Mouse (Mus musculus): Measurements from ENCODE around the gene Mknk2. TPM values are rescaled to one million over a fixed set of nuclear protein-coding genes. Genes with fewer than 3 reads are reported as not detected.
A peak's percentile ranks its signal among the peaks of the same experiment; 100 is the strongest.

Gene Mknk2
- polyA plus RNA-seq, 1 experiment from 2014 or later, result 70.8 TPM

DNA sequence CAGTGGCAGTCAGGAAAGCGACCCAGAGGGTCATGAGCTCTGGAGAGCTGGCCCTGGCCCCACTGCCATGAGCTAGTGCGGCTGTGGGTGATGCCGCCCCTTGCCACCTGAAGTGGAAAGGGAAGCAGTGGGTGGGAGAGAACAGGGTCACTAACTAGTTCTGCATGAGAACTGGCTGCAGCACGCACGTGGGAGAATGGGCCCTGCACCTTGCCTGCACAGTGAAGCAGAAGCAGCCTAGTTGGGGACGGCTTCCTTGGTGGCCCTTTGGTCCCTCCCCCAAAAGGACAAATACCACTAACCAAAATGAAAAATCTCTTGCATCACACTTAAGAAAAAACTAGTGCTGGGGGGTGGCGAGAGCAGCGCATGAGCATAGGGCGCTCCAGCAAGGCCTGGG, 20.7 kb upstream of the Mknk2 start:
- H3K27ac ChIP-seq, result no peak overlapping the region
- H3K36me3 ChIP-seq, result no peaks in the 10 kb centered on the region
- no peak for ATAC-seq (replicated peaks; ENCODE audit: insufficient number of reproducible peaks, insufficient read depth, low FRiP score, low read depth)
- H3K4me2 ChIP-seq, result no peak overlapping the region
- no peak overlapping the region for H3K4me3 ChIP-seq
- peaks cover 57% of the 10 kb centered on the region for H3K4me1 ChIP-seq (replicated peaks)
- no peak overlapping the region for H3K9ac ChIP-seq
- no peaks in the 10 kb centered on the region for H3K9me3 ChIP-seq (replicated peaks)
- no peaks in the 10 kb centered on the region for H3K27me3 ChIP-seq
- WGBS, result 92% methylated on average over 9 of the region's 9 CpGs

DNA sequence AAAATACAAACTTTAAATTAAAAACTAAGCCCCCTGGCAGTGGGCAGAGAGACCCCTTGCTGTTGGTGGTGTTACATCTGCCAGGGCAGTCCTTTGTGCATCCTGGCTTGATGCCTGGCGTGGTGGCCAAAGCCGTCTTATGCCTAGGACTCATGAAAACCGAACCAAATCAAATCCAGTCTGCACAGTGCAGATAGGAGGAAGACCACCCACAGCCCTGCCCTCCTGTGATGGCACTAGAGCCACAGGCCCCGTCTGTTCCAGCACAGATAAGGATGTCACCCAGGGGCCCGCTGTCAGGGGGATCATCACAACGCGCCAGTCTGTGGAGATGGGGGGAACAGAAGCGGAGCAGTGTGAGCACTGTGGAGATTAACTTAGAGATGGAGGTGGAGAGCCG, 19.9 kb upstream of the Mknk2 start:
- no peak for ATAC-seq (replicated peaks; ENCODE audit: insufficient number of reproducible peaks, insufficient read depth, low FRiP score, low read depth)
- Histone ChIP-seq H3K27me3 (no peaks in the 10 kb centered on the region), H3K4me3 (no peak overlapping the region), H3K4me1 (replicated peaks) (peaks cover 53% of the 10 kb centered on the region), H3K9ac (no peak overlapping the region), H3K27ac (no peak overlapping the region), H3K4me2 (no peak overlapping the region), H3K9me3 (replicated peaks) (no peaks in the 10 kb centered on the region), H3K36me3 (no peaks in the 10 kb centered on the region)
- whole genome bisulfite sequencing, result 72% methylated on average over 9 of the region's 9 CpGs

DNA sequence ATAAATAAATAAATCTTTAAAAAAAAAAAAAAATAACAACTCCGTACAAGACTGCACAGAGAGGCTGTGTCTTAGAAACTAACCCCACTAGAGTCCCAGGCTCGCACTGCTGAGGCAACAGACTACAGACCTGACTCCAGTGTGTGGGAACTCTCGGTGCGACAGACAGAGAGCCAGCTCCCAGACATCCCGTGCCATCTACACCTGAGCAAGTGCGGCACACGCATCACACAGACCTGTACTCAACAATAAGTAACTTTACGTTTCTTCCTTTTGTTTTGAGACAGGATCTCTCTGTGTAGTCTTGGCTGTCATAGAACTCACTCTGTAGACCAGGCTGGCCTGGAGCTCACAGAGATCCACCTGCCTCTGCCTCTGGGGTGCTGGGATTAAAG, 19.5 kb upstream of the Mknk2 start:
- Histone ChIP-seq H3K9ac (no peak overlapping the region), H3K27me3 (no peaks in the 10 kb centered on the region), H3K27ac (no peak overlapping the region), H3K9me3 (replicated peaks) (no peaks in the 10 kb centered on the region), H3K4me2 (no peak overlapping the region), H3K4me1 (replicated peaks) (peaks cover 51% of the 10 kb centered on the region), H3K36me3 (no peaks in the 10 kb centered on the region), H3K4me3 (no peak overlapping the region)
- WGBS, result 88% methylated on average over 8 of the region's 8 CpGs
- ATAC-seq (replicated peaks; ENCODE audit: insufficient number of reproducible peaks, insufficient read depth, low FRiP score, low read depth), result no peak

DNA sequence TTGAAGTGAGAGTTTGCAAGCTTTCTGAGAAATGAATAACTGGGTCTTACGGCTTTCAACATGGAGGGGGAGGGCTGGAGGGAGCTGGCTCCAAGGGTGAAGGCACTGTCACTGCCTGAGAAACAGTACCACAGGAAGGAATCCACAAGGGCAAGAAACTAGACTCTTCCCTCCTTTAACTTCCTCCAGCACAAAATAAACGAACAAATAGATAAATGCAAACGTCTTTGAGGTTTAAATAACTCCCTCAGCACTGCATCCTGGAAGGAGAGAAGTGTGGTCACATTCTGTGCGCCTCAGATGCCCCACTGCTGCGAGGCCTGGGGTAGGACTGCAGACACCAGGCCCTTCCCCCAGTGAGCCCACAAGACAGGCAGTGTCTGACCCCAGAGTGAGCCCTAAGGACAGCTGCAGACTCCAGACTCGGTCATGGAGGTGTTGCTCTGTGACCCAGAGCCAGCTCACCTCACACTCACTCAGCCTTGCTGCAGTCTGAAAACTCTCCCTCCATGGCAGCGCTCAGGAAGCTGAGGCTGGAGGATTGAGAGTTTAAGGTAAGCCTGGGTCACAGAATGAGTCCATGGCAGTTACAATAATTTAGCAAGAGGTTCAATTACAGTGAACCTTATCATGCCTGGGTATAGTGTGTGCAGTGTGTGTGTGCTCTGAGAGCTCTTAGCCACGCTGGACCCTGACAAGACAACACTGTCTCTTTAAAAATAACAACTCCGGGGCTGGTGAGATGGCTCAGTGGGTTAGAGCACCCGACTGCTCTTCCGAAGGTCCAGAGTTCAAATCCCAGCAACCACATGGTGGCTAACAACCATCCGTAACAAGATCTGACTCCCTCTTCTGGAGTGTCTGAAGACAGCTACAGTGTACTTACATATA, 18.8 kb upstream of the Mknk2 start:
- H3K4me3 ChIP-seq, result no peak overlapping the region
- 57% methylated on average over 12 of the region's 12 CpGs for WGBS
- peak overlapping the region; percentile 53 for H3K27ac ChIP-seq
- H3K4me1 ChIP-seq (replicated peaks), result peaks cover 51% of the 10 kb centered on the region
- no peak overlapping the region for H3K9ac ChIP-seq
- no peak for ATAC-seq (replicated peaks; ENCODE audit: insufficient number of reproducible peaks, insufficient read depth, low FRiP score, low read depth)
- H3K36me3 ChIP-seq, result no peaks in the 10 kb centered on the region
- no peak overlapping the region for H3K4me2 ChIP-seq
- H3K9me3 ChIP-seq (replicated peaks), result no peaks in the 10 kb centered on the region
- no peaks in the 10 kb centered on the region for H3K27me3 ChIP-seq

DNA sequence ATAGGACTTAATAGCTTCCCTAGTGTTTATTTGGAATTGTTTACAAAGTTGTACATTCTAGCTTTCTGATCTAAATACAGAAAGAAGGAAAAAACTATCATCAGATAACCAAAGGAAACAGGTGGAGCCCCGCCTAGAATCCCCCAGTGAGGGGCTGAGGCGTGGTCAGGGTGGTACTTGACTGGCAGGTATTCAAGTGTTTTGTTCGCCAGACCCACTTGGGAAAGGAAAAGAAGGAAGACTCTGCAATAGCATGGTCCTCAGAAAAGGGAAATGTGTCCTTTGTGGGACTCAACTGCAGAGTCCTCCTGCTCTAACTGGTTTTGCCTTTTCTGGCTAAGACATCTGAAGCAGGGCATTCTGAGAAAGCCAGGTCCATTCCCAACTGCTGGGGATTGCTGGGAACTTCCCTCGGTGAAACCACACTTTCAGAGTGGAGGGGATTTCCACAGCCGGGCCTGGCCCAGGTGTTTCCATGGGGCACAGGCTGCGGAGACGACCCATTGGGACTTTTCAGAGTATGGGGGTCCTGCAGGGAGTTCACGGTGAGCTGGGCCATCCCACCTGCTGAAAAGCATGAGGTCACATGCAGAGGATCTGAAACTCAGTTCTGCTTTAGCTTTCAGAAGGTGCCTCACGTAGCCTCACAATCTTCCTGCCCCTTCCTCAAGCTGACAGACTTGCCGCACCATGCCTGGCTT, 18.0 kb upstream of the Mknk2 start:
- Histone ChIP-seq H3K4me2 (no peak overlapping the region), H3K27me3 (no peaks in the 10 kb centered on the region), H3K4me1 (replicated peaks) (peaks cover 49% of the 10 kb centered on the region), H3K4me3 (no peak overlapping the region), H3K9me3 (replicated peaks) (no peaks in the 10 kb centered on the region), H3K27ac (peak overlapping the region; percentile 53), H3K9ac (no peak overlapping the region), H3K36me3 (0 out of 2 replicates have a peak, but pooled peaks cover 5% of the 10 kb centered on the region)
- ATAC-seq (replicated peaks; ENCODE audit: insufficient number of reproducible peaks, insufficient read depth, low FRiP score, low read depth), result no peak
- 62% methylated on average over 10 of the region's 10 CpGs for WGBS

DNA sequence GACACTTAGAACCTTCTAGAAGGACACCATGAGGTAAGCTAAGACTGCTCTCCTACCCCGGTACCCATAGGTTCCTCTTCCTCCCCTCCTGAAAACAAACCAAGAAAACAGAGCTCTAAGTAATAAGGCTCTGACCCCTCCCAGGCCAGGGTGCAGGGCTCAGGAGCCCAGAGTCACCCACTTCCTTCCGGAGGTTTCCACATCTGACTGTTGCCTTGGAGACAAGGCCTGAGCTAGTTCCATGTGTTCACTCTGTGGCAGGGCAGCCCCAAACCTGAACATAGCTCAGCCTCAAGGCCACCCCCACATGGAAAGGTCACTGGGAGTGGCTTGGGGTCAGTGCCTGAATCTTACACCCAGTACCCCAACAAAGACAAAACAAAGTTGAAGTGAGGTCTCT, 17.3 kb upstream of the Mknk2 start:
- Histone ChIP-seq H3K27me3 (no peaks in the 10 kb centered on the region), H3K4me1 (replicated peaks) (peaks cover 41% of the 10 kb centered on the region), H3K27ac (peak overlapping the region; percentile 53), H3K9me3 (replicated peaks) (no peaks in the 10 kb centered on the region), H3K36me3 (peaks cover 9% of the 10 kb centered on the region), H3K4me2 (no peak overlapping the region), H3K4me3 (no peak overlapping the region), H3K9ac (no peak overlapping the region)
- WGBS, result 60% methylated on average over 2 of the region's 2 CpGs
- no peak for ATAC-seq (replicated peaks; ENCODE audit: insufficient number of reproducible peaks, insufficient read depth, low FRiP score, low read depth)

DNA sequence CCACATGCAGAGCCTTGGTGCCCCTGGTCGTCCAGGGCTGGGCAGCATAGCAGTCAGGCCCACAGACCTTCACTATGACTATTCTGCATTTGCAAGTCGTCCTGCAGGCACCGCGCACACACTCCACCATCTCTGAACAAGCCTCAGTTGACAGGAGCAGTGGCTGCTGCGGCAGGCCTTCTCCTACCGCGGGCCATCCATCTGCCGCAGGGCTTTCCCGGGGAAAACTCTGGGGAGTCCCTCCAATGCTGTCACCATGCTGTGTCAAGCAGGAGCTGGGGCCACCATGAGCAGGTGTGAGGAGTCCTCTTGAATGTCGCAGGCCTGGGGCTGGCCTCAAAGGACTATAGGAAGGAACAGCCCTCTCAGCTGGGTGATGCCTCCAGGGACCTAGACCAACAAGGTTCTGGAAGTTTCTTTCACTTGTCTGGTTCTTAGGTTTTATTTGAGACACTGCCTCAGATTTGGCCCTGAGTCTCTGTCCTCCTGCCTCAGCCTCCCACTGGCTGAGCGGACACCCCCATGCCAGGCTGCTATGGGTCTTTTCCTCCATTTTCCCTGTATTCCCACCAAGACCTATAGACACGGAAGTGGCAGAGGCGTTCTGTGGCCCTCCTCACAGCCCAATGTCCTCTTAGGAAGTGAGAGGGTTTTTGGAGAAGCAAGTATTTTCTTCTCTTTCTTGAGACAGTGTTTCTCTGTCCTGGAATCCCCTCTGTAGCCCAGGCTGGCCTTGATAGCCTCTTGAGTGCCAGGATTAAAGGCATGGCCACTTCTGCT, 16.4 kb upstream of the Mknk2 start:
- peak overlapping the region; percentile 53; the same call in 1 of the 2 replicates for H3K27ac ChIP-seq
- no peak overlapping the region for H3K4me2 ChIP-seq
- no peaks in the 10 kb centered on the region for H3K9me3 ChIP-seq (replicated peaks)
- H3K9ac ChIP-seq, result no peak overlapping the region
- WGBS, result 87% methylated on average over 13 of the region's 13 CpGs
- no peak for ATAC-seq (replicated peaks; ENCODE audit: insufficient number of reproducible peaks, insufficient read depth, low FRiP score, low read depth)
- H3K4me3 ChIP-seq, result no peak overlapping the region
- peaks cover 16% of the 10 kb centered on the region for H3K36me3 ChIP-seq
- no peaks in the 10 kb centered on the region for H3K27me3 ChIP-seq
- H3K4me1 ChIP-seq (replicated peaks), result peaks cover 36% of the 10 kb centered on the region

DNA sequence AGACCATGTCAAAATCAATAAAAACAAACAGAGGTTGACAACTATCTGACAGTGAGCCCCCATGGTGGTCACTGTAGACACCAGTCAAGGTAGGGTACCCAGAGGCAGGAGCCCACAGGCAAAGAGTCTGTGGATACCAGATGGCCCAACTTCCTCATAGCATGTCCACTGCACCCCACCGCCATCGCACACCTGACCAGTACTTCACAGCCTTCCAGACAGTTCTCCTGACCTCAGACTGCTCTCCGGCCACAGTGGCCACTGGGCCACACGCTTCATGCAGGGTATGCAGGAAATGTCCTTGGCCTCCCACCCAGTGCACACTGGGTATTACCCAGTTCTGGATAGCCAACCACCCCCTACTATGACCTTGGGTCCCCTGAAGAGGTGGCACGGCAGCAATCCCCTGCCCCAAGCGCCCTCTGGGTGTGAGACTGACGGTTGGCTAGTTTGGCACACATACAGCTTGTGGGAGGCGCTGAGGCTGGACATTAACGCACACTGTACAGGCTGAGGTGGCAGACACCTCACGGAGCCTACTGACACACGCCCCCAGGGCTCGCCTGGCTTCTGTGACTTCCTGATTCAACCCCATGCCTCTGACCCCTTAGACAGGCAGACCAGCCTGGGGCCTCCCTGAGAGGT, 15.6 kb upstream of the Mknk2 start:
- 81% methylated on average over 12 of the region's 12 CpGs for WGBS
- H3K9me3 ChIP-seq (replicated peaks), result no peaks in the 10 kb centered on the region
- H3K4me2 ChIP-seq, result no peak overlapping the region
- H3K4me1 ChIP-seq (replicated peaks), result peaks cover 36% of the 10 kb centered on the region
- H3K27ac ChIP-seq, result peak overlapping the region; percentile 12; the same call in 1 of the 2 replicates
- H3K9ac ChIP-seq, result no peak overlapping the region
- no peaks in the 10 kb centered on the region for H3K27me3 ChIP-seq
- no peak for ATAC-seq (replicated peaks; ENCODE audit: insufficient number of reproducible peaks, insufficient read depth, low FRiP score, low read depth)
- peaks cover 18% of the 10 kb centered on the region for H3K36me3 ChIP-seq
- H3K4me3 ChIP-seq, result no peak overlapping the region

DNA sequence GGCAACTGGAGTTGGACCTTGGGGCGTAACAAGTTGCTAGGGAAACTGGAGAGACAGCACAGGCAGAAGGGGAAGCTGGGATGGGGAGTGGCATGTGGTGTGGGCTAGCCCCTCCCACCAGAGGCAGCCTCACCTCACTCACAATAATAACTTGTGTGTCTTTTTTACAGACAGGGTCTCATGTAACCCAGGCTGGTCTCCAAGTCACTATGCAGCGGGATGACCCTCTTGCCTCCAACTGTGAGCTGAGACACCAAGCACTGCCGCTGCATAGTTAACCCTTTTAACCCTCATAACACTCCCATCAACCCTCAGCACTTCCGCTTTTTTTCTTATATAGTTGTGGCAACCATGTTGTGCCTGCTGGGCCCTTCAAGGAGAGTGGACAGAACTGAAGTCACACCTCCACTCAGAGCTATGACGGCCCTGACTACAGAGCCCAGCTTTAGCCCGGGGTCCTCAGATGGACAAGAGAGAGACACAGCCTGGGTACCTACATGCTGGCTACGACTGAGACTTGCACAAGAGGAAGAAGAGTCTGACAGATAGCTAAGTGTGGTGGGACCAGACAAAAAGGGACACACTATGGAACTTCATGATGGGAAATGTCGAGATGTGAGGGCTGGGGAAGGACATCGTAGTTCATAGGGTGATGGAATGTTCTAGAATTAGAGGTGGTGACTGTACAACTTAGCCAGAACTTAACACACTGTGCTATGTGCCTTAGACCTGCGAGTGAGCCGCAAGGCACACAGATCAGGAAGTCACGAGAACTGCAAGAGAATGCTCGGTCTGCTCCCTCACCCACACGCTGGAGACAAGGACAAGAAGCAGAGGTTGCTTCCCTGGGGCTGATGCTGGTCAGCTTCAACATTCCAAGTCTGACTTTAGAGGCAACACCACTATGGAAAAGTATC, 14.6 kb upstream of the Mknk2 start:
- H3K4me3 ChIP-seq, result no peak overlapping the region
- peak overlapping the region; percentile 12; the same call in 1 of the 2 replicates for H3K27ac ChIP-seq
- H3K27me3 ChIP-seq, result no peaks in the 10 kb centered on the region
- no peak for ATAC-seq (replicated peaks; ENCODE audit: insufficient number of reproducible peaks, insufficient read depth, low FRiP score, low read depth)
- H3K9me3 ChIP-seq (replicated peaks), result no peaks in the 10 kb centered on the region
- peaks cover 29% of the 10 kb centered on the region for H3K4me1 ChIP-seq (replicated peaks)
- no peak overlapping the region for H3K4me2 ChIP-seq
- peaks cover 21% of the 10 kb centered on the region for H3K36me3 ChIP-seq
- no peak overlapping the region for H3K9ac ChIP-seq
- 69% methylated on average over 14 of the region's 14 CpGs for WGBS

DNA sequence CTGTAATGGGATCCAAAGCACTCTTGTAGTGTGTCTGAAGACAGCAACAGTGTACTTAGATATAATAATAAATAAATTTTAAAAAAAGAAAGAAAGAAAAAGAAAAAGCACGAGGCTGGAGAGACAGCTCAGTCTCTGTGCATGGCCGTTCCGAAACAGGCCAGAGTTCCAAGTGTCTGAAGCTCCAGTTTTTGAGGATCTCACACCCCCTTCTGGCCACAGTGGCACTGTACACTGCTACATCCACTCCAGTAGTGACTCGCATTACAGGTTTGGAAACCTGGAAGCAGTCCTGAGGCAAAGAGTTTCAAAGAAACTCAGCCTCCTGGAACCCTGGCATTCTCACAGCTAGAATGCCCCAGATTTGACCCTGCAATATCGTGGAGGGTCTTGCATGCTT, 9.9 kb upstream of the Mknk2 start:
- WGBS, result 33% methylated on average over 5 of the region's 5 CpGs

More for the DNA sequence above, 9.9 kb upstream of the Mknk2 start:
- Histone ChIP-seq H3K4me2 (no peak overlapping the region), H3K4me3 (no peak overlapping the region), H3K27me3 (no peaks in the 10 kb centered on the region), H3K9ac (no peak overlapping the region), H3K27ac (no peak overlapping the region), H3K36me3 (peaks cover 54% of the 10 kb centered on the region), H3K9me3 (replicated peaks) (no peaks in the 10 kb centered on the region), H3K4me1 (replicated peaks) (0 out of 2 replicates have a peak, but pooled peaks cover 3% of the 10 kb centered on the region)
- ATAC-seq (replicated peaks; ENCODE audit: insufficient number of reproducible peaks, insufficient read depth, low FRiP score, low read depth), result 0 out of 2 replicates have a peak, but pooled peaks have one; percentile 48

Measured in heart, embryonic 15.5 days (tissue).